Mouse (Mus musculus) lung, adult 18-20 months (tissue): ENCODE measurements around the gene Fam184b.

ENCODE experiments used
- DNase-seq, 2 experiments: peaks; one replicate each; pipeline ENCODE4 v3.0.0; 2022; ENCODE audit warnings: mixed read lengths in 2 of 2

The Fam184b gene

DNA sequence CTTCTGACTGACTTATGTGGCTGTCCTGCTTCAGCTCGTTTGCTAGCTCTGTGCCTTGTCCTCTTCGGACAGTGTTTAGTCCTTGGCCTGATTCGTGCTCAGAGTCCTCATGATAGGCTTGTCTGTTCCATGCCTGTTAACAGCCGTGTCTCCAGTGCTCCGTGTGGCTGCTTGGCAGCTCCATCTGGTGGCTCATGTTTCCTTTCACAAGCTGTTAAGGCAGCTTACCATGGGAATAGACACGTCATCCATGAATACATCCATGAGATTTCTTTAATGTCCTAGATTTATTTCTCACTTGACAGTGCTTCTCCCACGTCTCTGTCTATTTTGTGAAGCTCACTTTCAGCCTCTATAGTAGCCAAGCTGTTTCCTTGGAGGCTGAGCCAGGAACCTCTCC is 129.3 kb downstream of the Fam184b start:
- no peak for DNase-seq

DNA sequence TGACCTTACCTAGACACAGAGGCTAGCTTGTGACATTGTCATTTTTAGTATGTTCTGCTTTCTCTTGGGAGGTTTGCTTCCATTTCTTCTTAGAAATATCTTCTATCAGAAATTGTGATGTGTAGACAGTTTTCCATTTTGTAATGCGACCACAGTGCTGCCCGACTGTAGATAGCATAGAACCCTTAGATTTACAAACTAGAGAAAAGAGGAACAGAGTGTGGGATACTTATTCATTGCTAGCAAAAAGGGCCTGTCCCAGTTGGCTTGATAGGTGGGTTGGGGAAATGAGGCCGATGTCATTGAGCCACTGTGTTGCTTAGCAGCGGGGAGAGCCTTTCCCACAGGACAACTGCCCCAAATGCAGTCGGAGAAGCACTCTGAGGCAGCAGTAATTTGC is 141.8 kb downstream of the Fam184b start:
- DNase-seq = no peak

- DNase-seq = peak in 1 of 2 experiments; percentile 15
Measured at GRCm38 (mm10) chr5:45496930-45497550, 142.4 kb downstream of the Fam184b start.

DNA sequence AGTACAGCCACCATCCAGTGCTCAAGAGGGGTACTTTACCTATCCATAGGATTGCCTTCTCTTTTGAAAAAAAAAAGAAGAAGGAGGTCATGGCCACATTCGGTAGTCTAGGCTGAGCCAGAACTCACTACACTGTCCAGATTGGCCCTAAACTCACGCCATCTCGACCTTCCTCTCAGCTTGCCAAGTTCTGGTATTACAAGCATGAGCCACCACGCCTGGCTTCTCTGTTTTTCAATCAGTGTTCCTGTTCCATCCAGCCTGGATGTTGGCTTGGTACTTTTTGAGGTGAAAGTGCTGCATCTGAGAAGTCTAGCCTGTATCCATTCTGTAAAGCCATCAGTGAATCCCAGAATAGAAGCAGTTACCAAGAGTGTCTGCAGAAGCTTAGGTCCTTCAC is 142.9 kb downstream of the Fam184b start:
- no peak for DNase-seq

DNA sequence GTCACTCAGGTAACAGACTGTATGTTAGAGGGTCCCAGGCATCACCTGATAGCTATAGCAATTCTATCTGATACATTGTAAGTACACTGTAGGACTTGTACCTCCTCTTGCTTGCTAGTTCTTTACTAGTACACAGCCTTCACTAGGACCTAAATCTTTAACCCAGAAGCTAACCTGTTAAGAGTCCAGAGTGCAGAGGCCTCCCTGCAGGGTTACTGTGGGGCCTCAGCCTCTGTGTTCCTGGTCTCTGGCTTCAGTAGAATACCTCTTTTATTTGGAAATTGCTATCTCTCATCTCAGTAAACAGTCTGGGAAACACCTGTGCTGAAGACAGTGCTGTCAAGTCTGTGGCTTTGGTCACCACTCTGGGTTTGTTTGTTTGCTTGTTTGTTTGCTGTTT is 143.4 kb downstream of the Fam184b start:
- DNase-seq = no peak

DNA sequence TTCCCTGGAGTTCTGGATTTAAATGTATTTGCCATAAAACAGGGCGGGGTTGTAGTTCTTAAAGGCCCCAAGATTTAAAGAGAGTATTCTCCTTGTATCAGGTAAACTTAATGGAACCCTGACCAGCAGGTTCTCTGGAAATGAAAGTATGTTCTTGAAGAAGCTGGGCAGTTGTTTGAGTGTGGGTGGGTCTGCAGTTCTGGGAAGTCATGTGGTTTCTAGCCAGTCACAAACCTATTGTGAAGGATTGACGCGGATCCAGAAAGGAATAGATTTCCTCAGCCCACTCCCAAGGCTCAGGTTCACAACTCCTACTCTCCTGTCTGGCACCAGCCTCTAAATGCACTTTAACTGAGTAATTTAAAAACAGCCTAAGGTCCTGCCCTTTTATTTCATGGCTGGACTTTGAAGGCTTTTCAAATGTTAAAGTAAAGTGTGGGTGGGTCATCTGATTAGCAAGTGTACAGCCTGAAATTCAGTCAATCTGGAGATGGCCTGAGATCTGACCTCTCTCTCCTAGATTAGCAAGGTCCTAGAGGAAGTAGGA is 143.9 kb downstream of the Fam184b start:
- DNase-seq = peak; percentile 44 to 63

DNA sequence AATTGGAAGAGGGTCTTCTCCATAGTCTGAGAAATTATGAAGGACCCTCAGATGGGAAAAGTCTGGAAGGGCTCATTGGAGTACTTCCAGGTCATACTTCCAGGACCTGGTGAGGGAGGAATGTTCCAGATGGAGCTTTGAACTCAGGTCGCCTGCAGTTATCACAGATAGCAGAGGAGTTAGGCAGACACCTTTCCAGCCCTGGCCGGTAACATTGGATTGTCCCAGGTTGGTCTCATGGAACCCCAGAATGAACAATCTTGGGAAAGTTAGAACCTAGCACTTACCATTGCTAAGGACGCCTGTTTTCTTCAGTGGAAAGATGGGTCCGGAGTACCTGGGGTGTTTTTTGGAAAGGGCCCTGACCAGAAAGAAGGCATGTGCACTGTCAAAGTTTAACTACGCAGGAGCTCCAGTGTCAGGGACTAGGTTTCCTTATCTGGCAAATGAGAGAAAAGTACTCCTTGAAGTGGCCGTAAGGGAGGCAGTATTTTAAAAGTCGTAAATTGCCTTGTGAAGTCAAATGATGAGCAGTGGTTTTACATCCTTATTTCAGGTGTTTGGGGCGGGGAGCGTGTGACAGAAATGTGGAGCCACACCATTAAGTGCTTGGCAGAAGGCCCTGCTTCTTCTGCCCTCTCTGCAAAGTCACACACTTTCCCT is 145.2 kb downstream of the Fam184b start:
- peak; percentile 10 to 29 for DNase-seq

- DNase-seq = peak; percentile 99
Measured at GRCm38 (mm10) chr5:45493191-45494092, 146.0 kb downstream of the Fam184b start, which contains the start of gene Lap3. Gene Lap3, plus strand, starts transcription at chr5:45493374.

- DNase-seq = no peak
Measured at GRCm38 (mm10) chr5:45491776-45492175, 147.6 kb downstream of the Fam184b start.

DNA sequence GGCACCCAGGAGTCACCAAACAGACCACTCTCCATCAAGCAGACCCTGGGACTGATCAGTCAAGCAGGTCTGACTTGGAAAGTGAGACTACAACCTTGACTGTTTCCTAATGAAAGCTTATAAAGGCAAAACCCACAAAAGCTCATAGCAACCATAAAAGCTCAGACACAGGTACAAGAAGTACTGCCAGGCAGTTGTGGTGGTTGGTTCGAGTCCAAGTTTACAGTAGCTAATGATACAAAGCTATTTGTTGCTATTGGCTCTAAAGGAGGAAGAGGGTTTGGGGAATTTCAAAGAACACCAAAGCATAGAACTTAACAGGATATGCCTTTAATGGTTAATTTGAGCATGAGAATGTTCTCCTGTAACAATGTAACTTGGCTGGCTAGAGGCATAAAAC is 155.8 kb downstream of the Fam184b start:
- DNase-seq = no peak

DNA sequence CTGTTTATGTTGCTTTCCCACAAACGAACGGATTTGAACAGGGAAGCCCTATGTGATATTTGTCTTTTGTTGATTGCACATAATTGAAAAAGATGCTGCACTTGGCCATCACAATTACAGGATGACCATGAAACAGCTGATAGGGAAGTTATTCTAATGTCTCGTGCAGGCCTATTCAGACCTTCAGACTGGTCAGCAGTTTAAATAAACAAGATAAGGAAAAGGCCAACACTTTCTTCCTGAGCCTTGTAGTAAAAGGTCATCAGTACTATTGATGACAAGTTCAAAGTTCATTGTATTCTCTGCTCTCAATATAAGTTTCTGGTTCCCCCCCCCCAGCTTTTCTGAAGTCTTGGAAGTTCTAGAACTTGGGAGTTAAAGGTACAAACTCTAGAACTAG is 156.8 kb downstream of the Fam184b start:
- DNase-seq = no peak

DNA sequence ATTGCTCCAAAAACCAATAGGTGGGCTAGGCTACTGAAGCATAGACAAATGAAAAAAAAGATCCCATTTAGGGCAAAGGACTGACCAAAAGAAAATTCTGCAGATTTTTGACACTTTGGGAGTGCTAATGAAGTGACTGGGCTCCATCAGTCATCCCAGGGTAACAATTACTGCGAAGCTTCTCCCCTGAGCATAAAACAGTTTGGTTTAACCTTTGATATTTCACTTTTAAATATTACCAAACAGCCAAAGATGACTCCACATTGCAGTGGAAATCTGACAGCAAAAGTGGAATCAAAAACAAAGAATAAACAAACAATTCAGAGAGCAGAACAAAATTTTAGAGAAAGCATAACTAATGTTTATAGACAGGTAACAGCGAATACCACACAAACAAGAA is 158.3 kb downstream of the Fam184b start:
- DNase-seq = no peak

DNA sequence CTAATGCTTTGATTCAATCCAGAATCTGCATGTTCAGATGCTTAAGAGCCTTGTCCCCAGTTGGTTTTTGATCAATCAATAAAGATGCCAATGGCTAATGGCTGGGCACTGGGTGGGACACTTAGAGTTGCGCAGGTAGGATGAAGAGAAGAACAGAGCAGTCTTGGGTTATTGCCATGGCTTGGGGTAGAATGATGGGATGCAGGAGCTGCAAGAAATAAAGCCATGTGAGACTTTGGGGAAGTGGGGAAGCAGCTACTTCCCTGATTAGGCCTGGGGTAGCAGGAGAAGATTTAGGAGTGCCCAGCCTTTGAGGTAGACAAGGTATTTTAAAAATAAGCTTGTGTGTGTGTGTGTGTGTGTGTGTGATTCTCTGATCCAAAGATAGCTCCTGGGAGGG is 159.3 kb downstream of the Fam184b start:
- no peak for DNase-seq
